Mouse (Mus musculus) small intestine, adult 2 months (tissue): ENCODE results near the gene Zfp420. TPM values are rescaled to one million over a fixed set of nuclear protein-coding genes. Genes with fewer than 3 reads are reported as not detected.

Experiments
- H3K27ac ChIP-seq: fragments of 200-500 bp; 2 replicates; pipeline ENCODE4 v1.5.1; 2012; ENCODE audit warnings: low read depth, low read length, control low read depth, inconsistent platforms; ENCODE audit not compliant: insufficient read depth
- H3K27me3 ChIP-seq: fragments of 200-500 bp; 2 replicates; pipeline ENCODE4 v1.6.1; 2012; ENCODE audit warnings: mild to moderate bottlenecking, moderate library complexity, low read length, inconsistent platforms; ENCODE audit not compliant: control insufficient read depth, insufficient read depth
- H3K36me3 ChIP-seq: fragments of 200-500 bp; 2 replicates; pipeline ENCODE4 v1.6.1; 2012; ENCODE audit warnings: mild to moderate bottlenecking, low read length, control low read depth, inconsistent platforms; ENCODE audit not compliant: control insufficient read depth, insufficient read depth
- H3K4me1 ChIP-seq: fragments of 200-500 bp; 2 replicates; pipeline ENCODE4 v1.6.1; 2012; ENCODE audit warnings: low read length, inconsistent platforms, mixed read lengths; ENCODE audit not compliant: control insufficient read depth, insufficient read depth, insufficient read length
- H3K4me3 ChIP-seq: fragments of 200-500 bp; 2 replicates; pipeline ENCODE4 v1.5.1; 2012; ENCODE audit warnings: low read depth, mild to moderate bottlenecking, control low read depth, inconsistent platforms, low read length, moderate library complexity
- CTCF ChIP-seq: fragments of 200-500 bp; IDR thresholded peaks from 2 replicates; pipeline ENCODE4 v1.5.1; 2012; ENCODE audit warnings: low read depth, mild to moderate bottlenecking, control low read depth, inconsistent platforms, low read length, moderate library complexity, mixed read lengths; ENCODE audit not compliant: insufficient replicate concordance, insufficient read length; ENCODE audit errors: extremely low read depth
- POLR2A ChIP-seq: fragments of 200-500 bp; IDR thresholded peaks from 2 replicates; pipeline ENCODE4 v1.6.1; 2012; ENCODE audit warnings: low read depth, mild to moderate bottlenecking, control low read depth, inconsistent platforms, low read length, moderate library complexity
- WGBS: fragments of 180-500 bp; shearing (Covaris S2); methylation state at CpG from one replicate; pipeline ENCODE4 v1.1.7; 2018; 5-methylcytosine and 5-hydroxymethylcytosine counted together
- polyA plus RNA-seq: library from polyadenylated mRNA; depleted of rRNA; stranded (reverse); fragments of >200 nt; gene quantifications from 2 replicates; pipeline ENCODE4 v1.2.3, GENCODE M21; 2012

Zfp420 gene
- polyA plus RNA-seq, 1 experiment, result 0.13 TPM

GRCm38 (mm10) chr7:29828001-29828400, 31.8 kb upstream of the Zfp420 start:
- TF ChIP-seq CTCF (no peak), POLR2A (no peak)
- no peak overlapping the region for H3K4me3 ChIP-seq
- WGBS, result 92% methylated on average over 12 of the region's 12 CpGs
- no peaks in the 10 kb centered on the region for H3K27me3 ChIP-seq
- H3K36me3 ChIP-seq, result peaks cover 50% of the 10 kb centered on the region
- no peaks in the 10 kb centered on the region for H3K4me1 ChIP-seq
- no peak overlapping the region for H3K27ac ChIP-seq

- H3K27me3 ChIP-seq, result no peaks in the 10 kb centered on the region
- no peak overlapping the region for H3K27ac ChIP-seq
- H3K36me3 ChIP-seq, result peaks cover 46% of the 10 kb centered on the region
- WGBS, result 98% methylated on average over 12 of the region's 12 CpGs
- H3K4me1 ChIP-seq, result no peaks in the 10 kb centered on the region
- H3K4me3 ChIP-seq, result no peak overlapping the region
- TF ChIP-seq POLR2A (no peak), CTCF (no peak)
Measured at GRCm38 (mm10) chr7:29829804-29830203, 30.0 kb upstream of the Zfp420 start.

- H3K4me1 ChIP-seq, result no peaks in the 10 kb centered on the region
- no peak overlapping the region for H3K4me3 ChIP-seq
- H3K27ac ChIP-seq, result no peak overlapping the region
- WGBS, result 91% methylated on average over 1 of the region's 1 CpGs
- no peaks in the 10 kb centered on the region for H3K27me3 ChIP-seq
- no peak for TF ChIP-seq CTCF
- TF ChIP-seq POLR2A, result no peak
- 0 out of 2 replicates have a peak, but pooled peaks cover 1% of the 10 kb centered on the region for H3K36me3 ChIP-seq
Measured at GRCm38 (mm10) chr7:29836816-29837215, 23.0 kb upstream of the Zfp420 start.

DNA sequence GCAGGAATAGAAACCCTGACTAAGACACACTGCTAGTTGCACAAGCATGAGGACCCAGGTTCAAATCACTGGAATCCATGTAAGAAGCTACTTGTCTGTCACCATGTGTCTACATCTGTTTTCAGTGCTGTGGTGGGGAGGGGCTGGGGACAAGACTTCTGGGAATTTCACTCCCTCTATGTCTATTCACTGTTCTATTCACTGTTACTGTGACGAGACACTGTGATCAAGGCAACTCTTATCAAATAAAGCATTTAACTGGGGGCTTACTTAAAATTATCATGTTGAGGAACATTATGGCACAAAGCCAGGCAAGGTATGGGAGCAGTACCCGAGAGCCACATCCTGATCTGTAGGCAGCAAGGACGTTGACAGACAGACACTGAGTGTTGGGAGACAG, 20.5 kb upstream of the Zfp420 start:
- TF ChIP-seq CTCF (no peak), POLR2A (no peak)
- 66% methylated on average over 3 of the region's 3 CpGs for WGBS
- H3K36me3 ChIP-seq, result no peaks in the 10 kb centered on the region
- no peaks in the 10 kb centered on the region for H3K4me1 ChIP-seq
- H3K27ac ChIP-seq, result no peak overlapping the region
- H3K4me3 ChIP-seq, result no peak overlapping the region
- H3K27me3 ChIP-seq, result no peaks in the 10 kb centered on the region

DNA sequence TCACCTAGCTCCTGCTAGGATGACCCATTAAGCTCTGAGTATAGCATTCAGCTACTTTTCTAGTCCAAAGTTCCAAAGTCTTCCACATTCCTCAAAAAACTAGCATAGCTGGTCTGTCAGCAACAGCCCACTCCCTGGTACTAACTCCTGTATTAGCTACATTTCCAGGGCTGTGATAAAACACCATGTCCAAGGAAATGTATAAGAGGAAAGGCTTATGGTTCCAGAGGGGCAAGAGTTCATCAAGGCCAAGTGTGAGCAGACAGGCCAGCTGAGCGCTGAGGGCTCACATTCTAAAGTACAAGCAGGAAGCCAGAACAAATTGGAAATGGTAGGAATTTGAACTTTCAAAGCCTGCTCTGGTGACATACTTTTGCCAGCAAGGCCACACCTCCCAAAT, 17.7 kb upstream of the Zfp420 start:
- Histone ChIP-seq H3K4me1 (no peaks in the 10 kb centered on the region), H3K27ac (no peak overlapping the region), H3K27me3 (no peaks in the 10 kb centered on the region), H3K36me3 (peaks cover 6% of the 10 kb centered on the region), H3K4me3 (no peak overlapping the region)
- WGBS, result 70% methylated on average over 1 of the region's 1 CpGs
- TF ChIP-seq CTCF, result no peak
- TF ChIP-seq POLR2A, result no peak

DNA sequence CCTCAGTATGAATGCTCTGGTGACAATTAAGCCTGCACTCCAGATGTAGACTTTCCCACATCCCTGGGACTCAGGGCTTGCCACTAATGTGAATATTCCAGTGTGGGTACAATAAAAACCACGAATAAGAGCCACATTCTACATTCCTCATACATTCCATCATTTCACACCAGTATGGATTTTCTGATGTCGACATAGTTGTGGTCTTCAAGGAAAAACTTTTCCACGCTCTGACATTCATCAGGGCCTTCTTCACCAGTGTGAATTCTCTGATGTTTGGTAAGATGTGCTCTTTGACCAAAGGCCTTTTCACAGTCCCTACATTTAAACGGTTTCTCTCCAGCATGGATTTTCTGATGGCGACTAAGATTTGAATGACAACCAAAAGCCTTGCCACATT, 15.2 kb upstream of the Zfp420 start:
- no peaks in the 10 kb centered on the region for H3K4me1 ChIP-seq
- H3K27ac ChIP-seq, result no peak overlapping the region
- H3K36me3 ChIP-seq, result peaks cover 6% of the 10 kb centered on the region
- no peak overlapping the region for H3K4me3 ChIP-seq
- TF ChIP-seq CTCF (no peak), POLR2A (no peak)
- 87% methylated on average over 5 of the region's 5 CpGs for WGBS
- H3K27me3 ChIP-seq, result no peaks in the 10 kb centered on the region

- Histone ChIP-seq H3K36me3 (no peaks in the 10 kb centered on the region), H3K4me1 (peaks cover 2% of the 10 kb centered on the region; the same call in 1 of the 2 replicates), H3K4me3 (peak overlapping the region; percentile 72; the same call in 1 of the 2 replicates), H3K27me3 (no peaks in the 10 kb centered on the region), H3K27ac (no peak overlapping the region)
- 39% methylated on average over 9 of the region's 9 CpGs for WGBS
- TF ChIP-seq POLR2A, result no peak
Measured at GRCm38 (mm10) chr7:29852831-29853218, 7.0 kb upstream of the Zfp420 start.
